Mouse (Mus musculus) heart, adult 2 months (tissue): ENCODE data around the gene B4gat1. TPM values are rescaled to one million over a fixed set of nuclear protein-coding genes. Genes with fewer than 3 reads are reported as not detected.

Experiments used
- DNase-seq, 2 experiments: peaks; one replicate each; pipeline ENCODE4 v3.0.0; 2021
- H3K27ac ChIP-seq: fragments of 200-600 bp; 2 replicates; pipeline ENCODE4 v1.8.1; 2022
- H3K27me3 ChIP-seq: fragments of 200-500 bp; 2 replicates; pipeline ENCODE4 v1.6.1; 2012; ENCODE audit warnings: mild to moderate bottlenecking, low read length, inconsistent platforms, mixed read lengths; ENCODE audit not compliant: control insufficient read depth, insufficient read depth
- H3K36me3 ChIP-seq: fragments of 200-500 bp; 2 replicates; pipeline ENCODE4 v1.6.1; 2012; ENCODE audit warnings: low read length, inconsistent platforms; ENCODE audit not compliant: control insufficient read depth, insufficient read depth
- H3K4me1 ChIP-seq: fragments of 200-500 bp; 2 replicates; pipeline ENCODE4 v1.6.1; 2011; ENCODE audit warnings: low read length; ENCODE audit not compliant: control insufficient read depth, insufficient read depth
- H3K4me3 ChIP-seq: fragments of 200-600 bp; 2 replicates; pipeline ENCODE4 v1.8.1; 2022
- H3K79me2 ChIP-seq: fragments of 200-500 bp; replicated peaks from 2 replicates; pipeline ENCODE4 v1.6.1; 2012; ENCODE audit warnings: mild to moderate bottlenecking, inconsistent platforms, low read length, moderate library complexity, mixed read lengths; ENCODE audit not compliant: control insufficient read depth, insufficient read depth
- H3K9ac ChIP-seq: fragments of 200-500 bp; 2 replicates; pipeline ENCODE4 v1.6.1; 2012; ENCODE audit warnings: low read depth, mild to moderate bottlenecking, control low read depth, inconsistent platforms, low read length, mixed read lengths
- CTCF ChIP-seq: fragments of 200-600 bp; IDR thresholded peaks from 2 replicates; pipeline ENCODE4 v1.8.1; 2022; ENCODE audit warnings: antibody characterized with exemption, mild to moderate bottlenecking, moderate library complexity
- EP300 ChIP-seq: fragments of 200-500 bp; IDR thresholded peaks from 2 replicates; pipeline ENCODE4 v1.6.1; 2011; ENCODE audit warnings: low read depth, low read length, control low read depth; ENCODE audit not compliant: insufficient read depth
- POLR2A ChIP-seq: fragments of 200-500 bp; IDR thresholded peaks from 2 replicates; pipeline ENCODE4 v1.6.1; 2011; ENCODE audit warnings: mild to moderate bottlenecking, low read depth, low read length, control low read depth; ENCODE audit not compliant: insufficient read depth
- WGBS: fragments of 180-500 bp; shearing (Covaris S2); methylation state at CpG from one replicate; pipeline ENCODE4 v1.1.7; 2018; 5-methylcytosine and 5-hydroxymethylcytosine counted together
- intact Hi-C: fragments of 180-260 bp; cut with DNase I; formaldehyde crosslinking; loops from one replicate; pipeline ENCODE4 v1.15.1; 2025
- polyA plus RNA-seq: library from polyadenylated mRNA; depleted of rRNA; stranded (reverse); fragments of >200 nt; gene quantifications from 2 replicates; pipeline ENCODE4 v1.2.3, GENCODE M21; 2012
- total RNA-seq, 2 experiments: library from RNA; stranded (reverse); gene quantifications; 2 replicates each; pipeline ENCODE4 v1.2.3; 2021

The B4gat1 gene
- total and polyA plus RNA-seq, 3 experiments: 43.2 to 43.8 (median 43.2) TPM

GRCm38 (mm10) chr19:5079279-5079678, 40.7 kb downstream of the B4gat1 start:
- Histone ChIP-seq H3K27ac (no peak overlapping the region), H3K79me2 (no peaks in the 10 kb centered on the region), H3K9ac (no peak overlapping the region), H3K36me3 (no peaks in the 10 kb centered on the region), H3K4me1 (no peaks in the 10 kb centered on the region), H3K4me3 (no peak overlapping the region), H3K27me3 (peaks cover 4% of the 10 kb centered on the region; the same call in 1 of the 2 replicates)
- no peak for DNase-seq
- 89% methylated on average over 1 of the region's 1 CpGs for WGBS
- TF ChIP-seq EP300 (no peak), CTCF (peak; percentile 39)
- intact Hi-C loops: no loop called here

- H3K27ac ChIP-seq: no peak overlapping the region
- TF ChIP-seq POLR2A: no peak
- TF ChIP-seq CTCF: no peak
- TF ChIP-seq EP300: no peak
- no peaks in the 10 kb centered on the region for H3K4me1 ChIP-seq
- no peak overlapping the region for H3K9ac ChIP-seq
- WGBS: 67% methylated on average over 18 of the region's 18 CpGs
- H3K79me2 ChIP-seq: no peaks in the 10 kb centered on the region
- DNase-seq: no peak
- peaks cover 11% of the 10 kb centered on the region; the same call in 1 of the 2 replicates for H3K27me3 ChIP-seq
- intact Hi-C loops: no loop called here
- no peak overlapping the region for H3K4me3 ChIP-seq
- H3K36me3 ChIP-seq: no peaks in the 10 kb centered on the region
Observed at GRCm38 (mm10) chr19:5082005-5082404, 43.4 kb downstream of the B4gat1 start.

- WGBS: 71% methylated on average over 24 of the region's 24 CpGs
- H3K4me1 ChIP-seq: peaks cover 2% of the 10 kb centered on the region
- H3K27ac ChIP-seq: no peak overlapping the region
- H3K27me3 ChIP-seq: peaks cover 11% of the 10 kb centered on the region; the same call in 1 of the 2 replicates
- H3K36me3 ChIP-seq: no peaks in the 10 kb centered on the region
- H3K4me3 ChIP-seq: no peak overlapping the region
- no peaks in the 10 kb centered on the region for H3K79me2 ChIP-seq
- no peak for DNase-seq
- no peak overlapping the region for H3K9ac ChIP-seq
- TF ChIP-seq EP300 (no peak), POLR2A (no peak), CTCF (no peak)
- intact Hi-C loops: no loop called here
Observed at GRCm38 (mm10) chr19:5082596-5082995, 44.0 kb downstream of the B4gat1 start.

- Histone ChIP-seq H3K4me1 (peaks cover 5% of the 10 kb centered on the region), H3K27me3 (peaks cover 11% of the 10 kb centered on the region; the same call in 1 of the 2 replicates), H3K79me2 (no peaks in the 10 kb centered on the region), H3K4me3 (no peak overlapping the region), H3K36me3 (no peaks in the 10 kb centered on the region), H3K27ac (no peak overlapping the region), H3K9ac (no peak overlapping the region)
- 67% methylated on average over 3 of the region's 3 CpGs for WGBS
- DNase-seq: no peak
- intact Hi-C loops: no loop called here
- no peak for TF ChIP-seq EP300
- no peak for TF ChIP-seq CTCF
- no peak for TF ChIP-seq POLR2A
Observed at GRCm38 (mm10) chr19:5083961-5084833, 45.6 kb downstream of the B4gat1 start.

- Histone ChIP-seq H3K79me2 (no peaks in the 10 kb centered on the region), H3K4me3 (peak overlapping the region; percentile 43; the same call in 1 of the 2 replicates), H3K27me3 (peaks cover 11% of the 10 kb centered on the region; the same call in 1 of the 2 replicates), H3K4me1 (peaks cover 5% of the 10 kb centered on the region), H3K36me3 (no peaks in the 10 kb centered on the region), H3K27ac (no peak overlapping the region), H3K9ac (no peak overlapping the region)
- WGBS: 5% methylated on average over 15 of the region's 15 CpGs
- no peak for DNase-seq
- TF ChIP-seq CTCF (no peak), EP300 (no peak), POLR2A (no peak)
- intact Hi-C loops: loop anchor here (5.0 kb wide), 1 partner anchor 47 kb away; the partner anchor contains the start of genes AC124502.3 and B4gat1
Observed at GRCm38 (mm10) chr19:5084834-5085144, 46.2 kb downstream of the B4gat1 start.
